Mouse (Mus musculus) ES-Bruce4 (cell line): Measurements from ENCODE around the gene Pou6f2.

ENCODE experiments used
- CTCF ChIP-seq: IDR thresholded peaks from one replicate; pipeline ENCODE4 v1.8.1; 2011; ENCODE audit warnings: low read depth, low read length
- EP300 ChIP-seq: IDR thresholded peaks from 2 replicates; pipeline ENCODE4 v1.6.1; 2011; ENCODE audit warnings: low read depth, low read length; ENCODE audit not compliant: insufficient read depth

DNA sequence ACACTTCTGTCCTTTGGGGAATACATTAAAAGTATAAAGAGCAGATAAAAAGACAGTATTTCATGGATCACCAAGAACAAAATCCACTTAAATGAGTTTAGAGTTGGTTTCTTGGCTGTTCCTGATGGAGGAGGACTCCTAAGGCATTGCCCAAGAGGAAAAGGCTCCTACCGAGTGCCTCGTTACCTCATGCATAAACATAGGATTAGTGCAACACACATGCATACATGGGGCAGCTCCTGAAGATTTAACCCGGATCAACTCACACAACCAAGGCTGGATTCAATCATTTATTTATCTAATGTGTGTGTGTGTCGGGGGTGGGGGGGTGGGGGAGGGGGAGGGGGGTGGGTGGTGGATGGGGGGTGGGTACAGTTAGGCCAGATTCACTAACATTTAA, 269.4 kb downstream of the Pou6f2 start:
- TF ChIP-seq CTCF (no peak), EP300 (no peak)
